7 mouse cellular contexts compared by ENCODE assay signal in the genomic region with DNA sequence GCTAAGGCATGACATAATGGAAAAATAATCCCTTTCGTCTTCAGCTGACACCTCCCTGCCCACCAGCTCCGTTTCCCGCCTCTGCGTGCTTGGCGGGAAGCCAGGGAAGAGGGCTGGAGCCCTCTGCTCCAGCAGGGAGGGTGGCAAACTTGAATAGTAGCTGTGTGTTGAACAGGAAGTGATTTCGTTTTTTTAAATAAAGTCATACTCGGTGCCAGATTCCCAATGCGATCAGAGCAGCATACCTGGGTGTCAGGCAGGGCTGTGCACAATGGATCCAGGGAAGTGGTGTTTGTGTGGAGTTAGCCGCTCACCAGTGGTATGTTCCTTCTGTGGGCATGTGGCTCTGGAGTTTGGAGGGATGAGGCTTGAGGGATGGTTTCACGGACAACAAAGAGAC.
DNase-seq lines count a peak whose midpoint lies in the region; ATAC-seq and TF ChIP-seq lines count a peak whose summit lies in the region.

No protein-coding gene starts in this region.

- TF ChIP-seq CTCF in stomach, postnatal 0 days (IDR thresholded peaks at IDR 0.05; ENCODE audit: low read depth): no peak

- H3K4me3 ChIP-seq in hindbrain, embryonic 16.5 days (ENCODE audit: low read length): no peak overlapping the region
- no peak overlapping the region for H3K4me3 ChIP-seq in hindbrain, embryonic 14.5 days (replicated peaks; ENCODE audit: low read length)
- no peak overlapping the region for H3K4me3 ChIP-seq in stomach, postnatal 0 days (ENCODE audit: low read depth, low read length)

- H3K36me3 ChIP-seq in hindbrain, embryonic 16.5 days (ENCODE audit: control insufficient read depth, insufficient read depth, low read length): no peaks in the 10 kb centered on the region
- H3K36me3 ChIP-seq in hindbrain, embryonic 14.5 days (replicated peaks; ENCODE audit: control insufficient read depth, insufficient read depth): no peaks in the 10 kb centered on the region
- H3K36me3 ChIP-seq in stomach, postnatal 0 days (ENCODE audit: control insufficient read depth, insufficient read depth, low read length): no peaks in the 10 kb centered on the region

- H3K9ac ChIP-seq in hindbrain, embryonic 16.5 days (ENCODE audit: low read depth, low read length): no peak overlapping the region
- H3K9ac ChIP-seq in hindbrain, embryonic 14.5 days: no peak overlapping the region
- H3K9ac ChIP-seq in stomach, postnatal 0 days (ENCODE audit: low read length): no peak overlapping the region; the same call in 1 of the 2 replicates

- H3K27ac ChIP-seq in hindbrain, embryonic 16.5 days (ENCODE audit: low read depth, low read length): no peak overlapping the region
- no peak overlapping the region for H3K27ac ChIP-seq in hindbrain, embryonic 14.5 days
- no peak overlapping the region for H3K27ac ChIP-seq in stomach, postnatal 0 days (replicated peaks)

- peak; percentile 48; the same call in 1 of the 2 replicates for ATAC-seq in hindbrain, embryonic 16.5 days
- ATAC-seq in hindbrain, embryonic 14.5 days (ENCODE audit: low FRiP score): no peak
- peak; percentile 44 to 47; a peak in 3 of 4 replicates for ATAC-seq in hematopoietic stem cell, adult 5-6 weeks (replicated peaks in 1 of 2; ENCODE audit: insufficient read depth in 1 of 2, low FRiP score in 2 of 2, low TSS enrichment in 1 of 2, low read depth in 1 of 2, poor library complexity in 2 of 2, severe bottlenecking in 2 of 2)
- ATAC-seq in stomach, postnatal 0 days (ENCODE audit: low FRiP score, low TSS enrichment): no peak

- no peak for DNase-seq in hindbrain, embryonic 14.5 days (ENCODE audit: low spot score)
- DNase-seq in retina, postnatal 1 day: peak; percentile 57
- no peak for DNase-seq in retina, embryonic 14.5 days (ENCODE audit: low spot score)
- peak; percentile 23 for DNase-seq in stomach, postnatal 0 days (ENCODE audit: low spot score)
- DNase-seq in urinary bladder, postnatal 25 days (ENCODE audit: low spot score): no peak

- H3K4me1 ChIP-seq in hindbrain, embryonic 16.5 days (ENCODE audit: control insufficient read depth, insufficient read depth, low read depth, low read length): peaks cover 6% of the 10 kb centered on the region
- H3K4me1 ChIP-seq in hindbrain, embryonic 14.5 days (replicated peaks; ENCODE audit: control insufficient read depth, insufficient read depth, low read length): peaks cover 7% of the 10 kb centered on the region; the same call in 1 of the 2 replicates
- no peaks in the 10 kb centered on the region for H3K4me1 ChIP-seq in stomach, postnatal 0 days (replicated peaks; ENCODE audit: control insufficient read depth, insufficient read depth)

- no peaks in the 10 kb centered on the region for H3K9me3 ChIP-seq in hindbrain, embryonic 16.5 days (ENCODE audit: control insufficient read depth, low read length)
- no peaks in the 10 kb centered on the region for H3K9me3 ChIP-seq in hindbrain, embryonic 14.5 days (ENCODE audit: control insufficient read depth, low read length)
- no peaks in the 10 kb centered on the region for H3K9me3 ChIP-seq in stomach, postnatal 0 days (ENCODE audit: control insufficient read depth, low read length)

- no peak for TF ChIP-seq EP300 in stomach, postnatal 0 days (optimal IDR thresholded peaks at IDR 0.05)

- H3K4me2 ChIP-seq in hindbrain, embryonic 16.5 days (ENCODE audit: low read length): no peak overlapping the region
- H3K4me2 ChIP-seq in hindbrain, embryonic 14.5 days (replicated peaks): no peak overlapping the region
- no peak overlapping the region for H3K4me2 ChIP-seq in stomach, postnatal 0 days (replicated peaks; ENCODE audit: low read depth)

- H3K27me3 ChIP-seq in hindbrain, embryonic 16.5 days (replicated peaks; ENCODE audit: control insufficient read depth, insufficient read depth, low read length): no peaks in the 10 kb centered on the region
- H3K27me3 ChIP-seq in hindbrain, embryonic 14.5 days (ENCODE audit: control insufficient read depth, insufficient read depth, low read length): no peaks in the 10 kb centered on the region
- no peaks in the 10 kb centered on the region for H3K27me3 ChIP-seq in stomach, postnatal 0 days (ENCODE audit: control insufficient read depth, insufficient read depth, low read length)

- WGBS in hindbrain, embryonic 16.5 days: 42% methylated on average over 10 of the region's 10 CpGs
- 46% methylated on average over 10 of the region's 10 CpGs for WGBS in hindbrain, embryonic 14.5 days
- WGBS in stomach, postnatal 0 days: 26% methylated on average over 10 of the region's 10 CpGs

Comparison
In these comparisons a context has a peak if more than half of its experiments do, and no peak if none do; other contexts are left out.
1. ATAC-seq: peak in hindbrain, embryonic 16.5 days (single experiment) and hematopoietic stem cell, adult 5-6 weeks (2 of 2); none in hindbrain, embryonic 14.5 days (single experiment) and stomach, postnatal 0 days (single experiment).
2. DNase-seq: peak in retina, postnatal 1 day (single experiment) and stomach, postnatal 0 days (single experiment); none in hindbrain, embryonic 14.5 days (single experiment), retina, embryonic 14.5 days (single experiment) and urinary bladder, postnatal 25 days (single experiment).